Mouse (Mus musculus) small intestine, adult 2 months (tissue): ENCODE data around the gene Cdh13.

Experiments
- CTCF ChIP-seq: fragments of 200-500 bp; IDR thresholded peaks from 2 replicates; pipeline ENCODE4 v1.5.1; 2012; ENCODE audit warnings: low read depth, mild to moderate bottlenecking, control low read depth, inconsistent platforms, low read length, moderate library complexity, mixed read lengths; ENCODE audit not compliant: insufficient replicate concordance, insufficient read length; ENCODE audit errors: extremely low read depth
- POLR2A ChIP-seq: fragments of 200-500 bp; IDR thresholded peaks from 2 replicates; pipeline ENCODE4 v1.6.1; 2012; ENCODE audit warnings: low read depth, mild to moderate bottlenecking, control low read depth, inconsistent platforms, low read length, moderate library complexity

DNA sequence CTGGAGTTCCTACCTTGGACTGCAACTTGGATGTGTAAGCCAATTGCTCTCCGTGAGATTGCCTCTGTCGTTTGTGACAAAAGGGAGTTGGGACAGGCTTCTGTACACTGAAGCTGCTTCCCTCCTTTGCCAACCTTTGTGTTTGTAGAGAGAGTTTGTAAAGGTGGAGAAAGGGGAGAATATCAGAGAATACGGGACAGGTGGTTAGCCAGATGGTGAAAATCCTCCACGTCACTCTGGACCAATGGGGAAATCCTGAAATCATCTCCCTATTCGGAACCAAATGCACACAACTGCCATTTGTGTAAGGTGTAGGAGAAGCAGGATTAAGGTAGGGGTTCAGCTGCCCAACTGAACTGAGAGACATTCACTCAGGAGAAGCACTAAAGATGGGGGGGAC, 721.3 kb downstream of the Cdh13 start:
- TF ChIP-seq CTCF (no peak), POLR2A (no peak)
